Mouse (Mus musculus): Measurements from ENCODE around the gene Immp2l. TPM values are rescaled to one million over a fixed set of nuclear protein-coding genes. Genes with fewer than 3 reads are reported as not detected.

Immp2l gene
- polyA plus RNA-seq, 1 experiment from 2014 or later = 8.0 TPM

- Histone ChIP-seq H3K4me3 (replicated peaks) (no peak overlapping the region), H3K4me1 (no peaks in the 10 kb centered on the region), H3K27me3 (no peaks in the 10 kb centered on the region), H3K9me3 (no peaks in the 10 kb centered on the region), H3K9ac (no peak overlapping the region), H3K27ac (no peak overlapping the region), H3K4me2 (no peak overlapping the region), H3K36me3 (replicated peaks) (no peaks in the 10 kb centered on the region)
- ATAC-seq (ENCODE audit: low FRiP score) = no peak
- WGBS = 77% methylated on average over 11 of the region's 11 CpGs
Measured at GRCm38 (mm10) chr12:41054006-41054791, 30.3 kb downstream of the Immp2l start.

DNA sequence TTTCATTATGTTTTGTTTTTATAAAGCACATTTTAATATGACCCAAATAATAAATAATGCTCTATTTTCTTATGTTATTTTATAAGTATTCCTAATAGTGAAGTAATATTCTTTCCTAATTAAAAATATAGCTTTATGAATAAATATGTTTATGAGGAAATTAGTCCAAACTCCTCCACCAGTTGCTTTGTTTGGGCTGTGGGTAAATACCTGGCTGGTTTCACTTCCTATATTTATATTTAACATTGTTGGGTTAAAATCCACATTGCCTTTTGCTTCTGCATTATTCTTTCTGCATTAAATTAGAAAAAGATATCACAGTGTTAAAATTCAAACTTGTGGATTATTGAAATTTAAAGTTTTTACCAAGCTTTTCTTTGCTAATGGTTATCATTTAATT, 32.1 kb downstream of the Immp2l start:
- no peaks in the 10 kb centered on the region for H3K9me3 ChIP-seq
- ATAC-seq (ENCODE audit: low FRiP score) = no peak
- no peak overlapping the region for H3K27ac ChIP-seq

DNA sequence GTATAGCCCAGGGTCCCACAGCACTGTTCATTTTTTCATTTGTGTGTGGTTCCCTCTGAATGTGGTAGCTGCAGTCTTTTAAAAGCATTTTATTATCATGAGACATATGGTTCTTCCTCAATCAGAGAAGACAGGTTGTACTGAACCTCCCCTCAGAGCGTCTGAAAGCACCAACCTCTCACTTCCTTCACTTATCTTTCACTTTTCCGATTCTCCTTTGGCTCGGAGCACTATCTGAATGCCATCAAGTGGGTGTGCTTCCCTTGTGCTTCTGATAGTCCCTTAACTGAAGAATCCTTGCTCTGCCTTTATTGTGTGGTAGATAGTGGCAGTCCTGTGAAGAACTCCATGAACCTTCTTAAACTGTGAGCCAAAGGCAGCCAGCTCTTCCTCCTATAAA, 39.4 kb downstream of the Immp2l start:
- WGBS = 84% methylated on average over 3 of the region's 3 CpGs
- Histone ChIP-seq H3K9ac (no peak overlapping the region), H3K4me2 (no peak overlapping the region), H3K4me1 (no peaks in the 10 kb centered on the region), H3K4me3 (replicated peaks) (no peak overlapping the region), H3K27ac (no peak overlapping the region), H3K27me3 (no peaks in the 10 kb centered on the region), H3K36me3 (replicated peaks) (no peaks in the 10 kb centered on the region), H3K9me3 (no peaks in the 10 kb centered on the region)
- ATAC-seq (ENCODE audit: low FRiP score) = no peak

More for the DNA sequence above, 32.1 kb downstream of the Immp2l start:
- no peaks in the 10 kb centered on the region for H3K4me1 ChIP-seq
- no peak overlapping the region for H3K4me3 ChIP-seq (replicated peaks)
- no peak overlapping the region for H3K4me2 ChIP-seq
- H3K36me3 ChIP-seq (replicated peaks) = no peaks in the 10 kb centered on the region
- no peaks in the 10 kb centered on the region for H3K27me3 ChIP-seq
- no peak overlapping the region for H3K9ac ChIP-seq

DNA sequence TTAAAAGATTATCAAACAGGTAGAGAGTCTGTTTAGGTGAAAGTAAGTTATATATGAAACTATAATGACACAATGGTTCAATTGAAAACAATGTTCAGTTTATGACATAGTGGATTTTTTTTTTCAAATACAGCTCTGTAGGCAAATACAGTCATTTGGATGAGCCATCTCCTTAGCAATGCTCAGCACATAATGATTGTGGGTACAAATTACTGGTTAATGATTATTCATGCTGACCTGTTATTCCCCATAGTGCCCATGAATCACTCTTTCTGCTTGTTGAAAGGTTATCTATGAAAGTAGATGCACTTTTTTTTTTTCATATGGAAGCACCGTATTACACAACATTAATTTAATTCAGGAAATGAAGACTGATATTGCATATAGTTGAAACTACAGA, 58.0 kb downstream of the Immp2l start:
- Histone ChIP-seq H3K4me1 (no peaks in the 10 kb centered on the region), H3K4me3 (replicated peaks) (no peak overlapping the region), H3K27me3 (no peaks in the 10 kb centered on the region), H3K4me2 (no peak overlapping the region), H3K9me3 (no peaks in the 10 kb centered on the region), H3K27ac (no peak overlapping the region), H3K36me3 (replicated peaks) (no peaks in the 10 kb centered on the region), H3K9ac (no peak overlapping the region)
- 92% methylated on average over 1 of the region's 1 CpGs for WGBS
- no peak for ATAC-seq (ENCODE audit: low FRiP score)

DNA sequence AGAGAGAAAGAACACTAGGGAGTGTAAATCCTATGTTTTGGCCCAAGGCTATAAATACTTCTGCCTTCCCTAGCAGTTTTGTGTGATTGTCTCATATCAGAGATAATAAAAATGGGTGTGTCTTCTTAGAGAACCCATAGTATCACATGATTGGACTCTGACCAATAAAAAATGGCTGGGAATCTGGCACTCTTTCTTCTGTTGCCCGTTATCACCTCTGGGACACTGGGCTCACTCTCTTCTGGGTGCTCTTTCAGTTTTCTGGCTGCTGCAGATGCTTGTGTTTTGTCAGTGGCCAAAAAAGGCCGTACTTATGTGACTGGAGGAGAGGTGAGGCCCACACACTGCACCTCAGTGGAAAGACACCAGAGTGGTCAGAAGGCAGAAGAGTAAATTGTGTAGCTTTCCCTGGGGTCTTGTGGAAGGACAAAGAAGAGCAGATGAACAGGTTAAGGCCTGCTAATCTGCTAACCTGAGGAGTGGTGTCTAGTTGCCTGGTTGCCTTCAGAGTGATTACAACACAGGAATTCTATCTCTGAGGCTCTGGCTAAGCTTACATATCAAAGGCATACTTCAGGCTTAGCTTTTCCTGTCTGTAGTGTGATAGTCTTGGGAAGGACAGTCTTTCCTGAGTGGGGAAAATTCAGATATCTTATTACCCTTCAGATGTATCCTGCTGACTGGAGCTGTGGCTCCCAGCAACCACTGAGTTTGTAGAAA, 60.6 kb downstream of the Immp2l start:
- Histone ChIP-seq H3K4me3 (replicated peaks) (no peak overlapping the region), H3K27me3 (no peaks in the 10 kb centered on the region), H3K4me2 (no peak overlapping the region), H3K4me1 (no peaks in the 10 kb centered on the region), H3K9ac (no peak overlapping the region), H3K9me3 (no peaks in the 10 kb centered on the region), H3K27ac (no peak overlapping the region), H3K36me3 (replicated peaks) (no peaks in the 10 kb centered on the region)
- WGBS = 84% methylated on average over 2 of the region's 2 CpGs
- ATAC-seq (ENCODE audit: low FRiP score) = no peak

DNA sequence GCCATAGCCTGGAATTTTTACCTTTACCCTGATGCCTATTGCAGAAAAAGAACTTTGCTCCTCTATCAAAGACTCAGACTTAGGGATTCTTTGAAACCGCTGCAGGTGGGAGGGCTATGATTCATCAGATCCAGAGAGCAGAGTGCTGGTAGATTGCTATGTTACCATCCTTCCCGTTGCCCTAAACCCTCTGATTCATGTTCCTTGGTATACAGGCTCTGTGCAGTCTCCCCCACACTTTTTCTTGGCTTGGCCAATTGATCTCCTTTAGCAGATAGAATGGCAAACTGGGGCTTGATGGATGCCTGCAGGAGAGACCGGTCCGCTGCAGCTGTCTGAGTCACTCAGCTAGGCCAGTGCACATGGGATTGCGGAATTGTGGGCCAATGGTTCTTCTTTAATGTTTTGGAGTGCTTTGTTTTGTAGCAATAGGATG, 66.1 kb downstream of the Immp2l start:
- ATAC-seq (ENCODE audit: low FRiP score) = no peak
- Histone ChIP-seq H3K27me3 (no peaks in the 10 kb centered on the region), H3K4me3 (replicated peaks) (no peak overlapping the region), H3K4me1 (no peaks in the 10 kb centered on the region), H3K27ac (no peak overlapping the region), H3K36me3 (replicated peaks) (no peaks in the 10 kb centered on the region), H3K9me3 (no peaks in the 10 kb centered on the region), H3K9ac (no peak overlapping the region), H3K4me2 (no peak overlapping the region)
- 91% methylated on average over 5 of the region's 5 CpGs for WGBS

DNA sequence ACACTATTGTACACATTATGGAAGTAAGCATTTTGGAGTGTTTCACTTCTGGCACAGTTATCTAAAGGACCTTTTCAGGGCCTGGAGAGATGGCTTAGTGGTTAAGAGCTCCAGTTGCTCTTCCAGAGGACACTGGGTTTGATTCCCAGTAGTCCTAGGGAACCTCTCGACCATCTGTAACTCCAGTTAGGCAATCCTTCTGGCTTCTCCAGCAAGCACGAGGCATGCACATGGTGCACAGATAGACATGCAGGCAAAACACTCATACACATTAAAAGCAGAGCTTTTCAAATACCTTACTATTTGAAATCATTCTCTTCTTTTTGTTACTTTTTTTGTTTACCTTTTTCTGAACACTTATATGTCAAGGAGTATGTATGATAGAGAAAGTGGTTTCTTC, 66.9 kb downstream of the Immp2l start:
- H3K9me3 ChIP-seq = no peaks in the 10 kb centered on the region
- H3K4me3 ChIP-seq (replicated peaks) = no peak overlapping the region
- H3K27me3 ChIP-seq = no peaks in the 10 kb centered on the region
- no peak overlapping the region for H3K9ac ChIP-seq
- no peaks in the 10 kb centered on the region for H3K4me1 ChIP-seq
- no peak overlapping the region for H3K4me2 ChIP-seq
- no peaks in the 10 kb centered on the region for H3K36me3 ChIP-seq (replicated peaks)
- WGBS = 84% methylated on average over 2 of the region's 2 CpGs
- no peak overlapping the region for H3K27ac ChIP-seq
- ATAC-seq (ENCODE audit: low FRiP score) = no peak

DNA sequence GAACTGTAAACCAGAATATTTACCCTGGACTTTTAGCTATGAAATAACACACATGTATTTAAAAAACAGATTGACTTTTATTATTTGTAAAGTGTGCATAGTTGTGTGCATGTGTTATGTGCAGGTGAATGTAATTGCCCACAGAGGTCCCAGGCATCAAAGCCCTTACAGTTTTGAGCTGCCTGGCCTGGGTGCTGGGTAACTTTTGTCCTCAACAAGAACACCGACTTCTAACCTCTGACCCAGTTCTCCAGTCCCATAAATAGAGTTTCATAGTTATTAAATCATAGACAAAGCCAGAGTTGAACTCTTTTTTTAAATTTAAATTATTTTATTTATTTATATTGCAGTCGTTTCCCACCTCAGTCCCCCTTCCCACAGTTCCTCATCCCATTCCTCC, 67.4 kb downstream of the Immp2l start:
- Histone ChIP-seq H3K9ac (no peak overlapping the region), H3K27ac (no peak overlapping the region), H3K9me3 (no peaks in the 10 kb centered on the region), H3K27me3 (no peaks in the 10 kb centered on the region), H3K4me2 (no peak overlapping the region), H3K4me1 (no peaks in the 10 kb centered on the region), H3K4me3 (replicated peaks) (no peak overlapping the region), H3K36me3 (replicated peaks) (no peaks in the 10 kb centered on the region)
- ATAC-seq (ENCODE audit: low FRiP score) = no peak
- WGBS = 77% methylated on average over 2 of the region's 2 CpGs

DNA sequence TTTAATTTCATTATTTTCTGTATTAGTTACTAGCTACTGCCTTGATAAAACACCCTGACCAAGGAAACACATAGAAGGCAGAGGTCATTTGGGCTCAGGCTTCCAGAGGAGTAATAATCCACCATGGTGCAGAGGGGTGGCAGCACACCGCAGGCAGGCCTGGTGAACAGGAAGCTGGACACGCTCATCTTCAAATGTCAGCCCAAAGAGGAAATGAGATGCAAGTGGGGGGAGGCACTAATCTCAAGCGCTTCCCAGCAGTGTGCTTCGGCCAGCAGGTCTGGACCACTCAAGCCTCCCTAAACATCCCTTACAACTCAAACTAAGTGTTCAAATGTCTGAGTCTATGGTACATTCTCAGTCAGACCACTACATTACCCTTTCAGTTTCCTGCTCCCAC, 72.2 kb downstream of the Immp2l start:
- H3K27me3 ChIP-seq = no peaks in the 10 kb centered on the region
- H3K36me3 ChIP-seq (replicated peaks) = no peaks in the 10 kb centered on the region
- no peak overlapping the region for H3K4me3 ChIP-seq (replicated peaks)
- H3K9me3 ChIP-seq = no peaks in the 10 kb centered on the region
- H3K9ac ChIP-seq = no peak overlapping the region
- no peak overlapping the region for H3K27ac ChIP-seq
- no peaks in the 10 kb centered on the region for H3K4me1 ChIP-seq
- 76% methylated on average over 4 of the region's 4 CpGs for WGBS
- no peak overlapping the region for H3K4me2 ChIP-seq
- no peak for ATAC-seq (ENCODE audit: low FRiP score)

DNA sequence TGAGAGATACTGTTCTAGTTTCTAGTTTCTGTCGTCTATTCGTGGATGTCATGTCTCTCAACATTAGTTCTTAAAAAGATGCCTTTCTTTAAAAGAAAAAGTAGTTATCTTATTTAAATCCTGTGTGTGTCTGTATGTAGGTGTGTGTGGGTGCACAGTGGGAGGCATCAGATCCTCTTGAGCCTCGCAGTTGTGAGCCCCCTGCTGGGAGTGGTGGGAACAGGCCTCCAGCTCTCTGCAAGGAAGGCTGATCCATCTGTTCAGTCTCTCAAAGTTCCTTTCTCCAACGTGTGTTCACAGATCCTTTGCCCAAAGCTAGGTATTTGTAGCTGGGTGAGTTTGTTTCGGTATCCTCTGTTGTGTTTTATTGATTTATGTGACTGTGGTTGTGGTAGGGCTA, 73.5 kb downstream of the Immp2l start:
- Histone ChIP-seq H3K9me3 (no peaks in the 10 kb centered on the region), H3K4me1 (no peaks in the 10 kb centered on the region), H3K4me2 (no peak overlapping the region), H3K36me3 (replicated peaks) (no peaks in the 10 kb centered on the region), H3K4me3 (replicated peaks) (no peak overlapping the region), H3K27ac (no peak overlapping the region), H3K27me3 (no peaks in the 10 kb centered on the region), H3K9ac (no peak overlapping the region)
- WGBS = 49% methylated on average over 5 of the region's 5 CpGs
- ATAC-seq (ENCODE audit: low FRiP score) = no peak

DNA sequence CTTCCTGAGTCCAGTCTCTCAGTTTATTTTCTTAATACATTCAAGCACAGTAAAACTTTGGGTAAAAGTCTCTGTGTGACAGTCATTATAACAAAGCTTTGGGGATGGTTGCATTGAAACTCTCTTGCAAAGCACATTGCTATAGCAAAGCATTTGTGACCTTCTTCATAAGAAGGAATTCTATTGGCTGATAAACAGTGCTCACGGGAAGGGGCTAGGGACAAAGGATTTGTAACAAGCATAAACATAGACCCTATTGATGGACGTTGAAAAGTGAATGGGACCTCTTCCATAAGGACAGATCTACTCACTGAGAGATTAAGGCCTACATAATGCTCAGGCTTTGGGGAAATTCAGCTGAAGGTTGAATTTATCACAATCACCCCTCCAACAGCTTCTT, 85.1 kb downstream of the Immp2l start:
- 10% methylated on average over 2 of the region's 2 CpGs for WGBS
- Histone ChIP-seq H3K4me1 (no peaks in the 10 kb centered on the region), H3K9me3 (no peaks in the 10 kb centered on the region), H3K36me3 (replicated peaks) (no peaks in the 10 kb centered on the region), H3K4me3 (replicated peaks) (no peak overlapping the region), H3K27me3 (no peaks in the 10 kb centered on the region), H3K4me2 (no peak overlapping the region), H3K9ac (no peak overlapping the region), H3K27ac (no peak overlapping the region)
- ATAC-seq (ENCODE audit: low FRiP score) = no peak

- WGBS = 46% methylated on average over 1 of the region's 1 CpGs
- ATAC-seq (ENCODE audit: low FRiP score) = no peak; the same call in 1 of the 2 replicates
Measured at GRCm38 (mm10) chr12:41111456-41111855, 87.6 kb downstream of the Immp2l start.

GRCm38 (mm10) chr12:41112137-41112536, 88.2 kb downstream of the Immp2l start:
- Histone ChIP-seq H3K4me2 (no peak overlapping the region), H3K27me3 (no peaks in the 10 kb centered on the region), H3K36me3 (replicated peaks) (no peaks in the 10 kb centered on the region), H3K4me3 (replicated peaks) (no peak overlapping the region), H3K4me1 (no peaks in the 10 kb centered on the region), H3K27ac (no peak overlapping the region), H3K9ac (no peak overlapping the region), H3K9me3 (no peaks in the 10 kb centered on the region)
- WGBS = 74% methylated on average over 6 of the region's 6 CpGs
- no peak for ATAC-seq (ENCODE audit: low FRiP score)

More at GRCm38 (mm10) chr12:41111456-41111855, 87.6 kb downstream of the Immp2l start:
- Histone ChIP-seq H3K4me3 (replicated peaks) (no peak overlapping the region), H3K27ac (no peak overlapping the region), H3K27me3 (no peaks in the 10 kb centered on the region), H3K36me3 (replicated peaks) (no peaks in the 10 kb centered on the region), H3K9ac (no peak overlapping the region), H3K4me1 (no peaks in the 10 kb centered on the region), H3K4me2 (no peak overlapping the region), H3K9me3 (no peaks in the 10 kb centered on the region)

Measured in forebrain, embryonic 12.5 days (tissue).